Mouse (Mus musculus): ENCODE measurements around the gene Iqcn. TPM values are rescaled to one million over a fixed set of nuclear protein-coding genes. Genes with fewer than 3 reads are reported as not detected.
A peak's percentile ranks its signal among the peaks of the same experiment; 100 is the strongest.

Gene Iqcn
- polyA plus RNA-seq, 1 experiment from 2014 or later = not detected

GRCm38 (mm10) chr8:70715086-70715485 is 11.8 kb downstream of the Iqcn start:
- 55% methylated on average over 2 of the region's 2 CpGs for WGBS
- H3K9ac ChIP-seq (ENCODE audit: low read length) = no peak overlapping the region
- H3K4me1 ChIP-seq (ENCODE audit: control insufficient read depth, insufficient read depth, low read length) = no peaks in the 10 kb centered on the region

GRCm38 (mm10) chr8:70716521-70717400 is 13.5 kb downstream of the Iqcn start:
- Histone ChIP-seq H3K36me3 (ENCODE audit: control insufficient read depth, insufficient read depth, low read length) (no peaks in the 10 kb centered on the region), H3K4me2 (ENCODE audit: low read depth) (no peak overlapping the region), H3K4me3 (ENCODE audit: low read depth, low read length) (no peak overlapping the region), H3K9me3 (ENCODE audit: control insufficient read depth, low read length) (no peaks in the 10 kb centered on the region), H3K27ac (ENCODE audit: low read depth, low read length) (no peak overlapping the region), H3K9ac (ENCODE audit: low read length) (no peak overlapping the region), H3K4me1 (ENCODE audit: control insufficient read depth, insufficient read depth, low read length) (no peaks in the 10 kb centered on the region), H3K27me3 (ENCODE audit: control insufficient read depth, insufficient read depth, low read length) (no peaks in the 10 kb centered on the region)
- no peak for DNase-seq (ENCODE audit: low spot score)
- ATAC-seq (ENCODE audit: insufficient read depth, low FRiP score, low TSS enrichment) = no peak
- 85% methylated on average over 40 of the region's 40 CpGs for WGBS

More at GRCm38 (mm10) chr8:70715086-70715485, 11.8 kb downstream of the Iqcn start:
- Histone ChIP-seq H3K36me3 (ENCODE audit: control insufficient read depth, insufficient read depth, low read length) (no peaks in the 10 kb centered on the region), H3K4me2 (ENCODE audit: low read depth) (no peak overlapping the region), H3K27ac (ENCODE audit: low read depth, low read length) (no peak overlapping the region), H3K9me3 (ENCODE audit: control insufficient read depth, low read length) (no peaks in the 10 kb centered on the region), H3K4me3 (ENCODE audit: low read depth, low read length) (no peak overlapping the region), H3K27me3 (ENCODE audit: control insufficient read depth, insufficient read depth, low read length) (no peaks in the 10 kb centered on the region)
- ATAC-seq (ENCODE audit: insufficient read depth, low FRiP score, low TSS enrichment) (no peak), DNase-seq (ENCODE audit: low spot score) (no peak)

GRCm38 (mm10) chr8:70718297-70718696 is 15.0 kb downstream of the Iqcn start, which contains the start of gene Gm3336:
Gm3336 (plus strand) TSS chr8:70718543.
- H3K4me3 ChIP-seq (ENCODE audit: low read depth, low read length) = no peak within 1 kb of the TSS
- no peak within 1 kb of the TSS for H3K27ac ChIP-seq (ENCODE audit: low read depth, low read length)
- H3K27me3 ChIP-seq (ENCODE audit: control insufficient read depth, insufficient read depth, low read length) = no peaks in the 10 kb centered on the region
- H3K9ac ChIP-seq (ENCODE audit: low read length) = no peak within 1 kb of the TSS
- no peak within 1 kb of the TSS for H3K4me2 ChIP-seq (ENCODE audit: low read depth)
- WGBS = 1% methylated on average over 18 of the region's 19 CpGs
- DNase-seq (ENCODE audit: low spot score) (peak; percentile 54), ATAC-seq (ENCODE audit: insufficient read depth, low FRiP score, low TSS enrichment) (no peak)
- H3K36me3 ChIP-seq (ENCODE audit: control insufficient read depth, insufficient read depth, low read length) = no peaks in the 10 kb centered on the region
- H3K4me1 ChIP-seq (ENCODE audit: control insufficient read depth, insufficient read depth, low read length) = no peaks in the 10 kb centered on the region
- no peaks in the 10 kb centered on the region for H3K9me3 ChIP-seq (ENCODE audit: control insufficient read depth, low read length)

GRCm38 (mm10) chr8:70719796-70720270 is 16.6 kb downstream of the Iqcn start:
- no peaks in the 10 kb centered on the region for H3K36me3 ChIP-seq (ENCODE audit: control insufficient read depth, insufficient read depth, low read length)
- H3K4me3 ChIP-seq (ENCODE audit: low read depth, low read length) = no peak overlapping the region
- DNase-seq (ENCODE audit: low spot score) (no peak), ATAC-seq (ENCODE audit: insufficient read depth, low FRiP score, low TSS enrichment) (no peak)
- H3K9ac ChIP-seq (ENCODE audit: low read length) = no peak overlapping the region
- no peaks in the 10 kb centered on the region for H3K4me1 ChIP-seq (ENCODE audit: control insufficient read depth, insufficient read depth, low read length)
- no peaks in the 10 kb centered on the region for H3K27me3 ChIP-seq (ENCODE audit: control insufficient read depth, insufficient read depth, low read length)
- no peak overlapping the region for H3K27ac ChIP-seq (ENCODE audit: low read depth, low read length)
- no peak overlapping the region for H3K4me2 ChIP-seq (ENCODE audit: low read depth)
- H3K9me3 ChIP-seq (ENCODE audit: control insufficient read depth, low read length) = no peaks in the 10 kb centered on the region
- 67% methylated on average over 9 of the region's 9 CpGs for WGBS

- ATAC-seq (ENCODE audit: insufficient read depth, low FRiP score, low TSS enrichment) (0 out of 2 replicates have a peak, but pooled peaks have one; percentile 42), DNase-seq (ENCODE audit: low spot score) (peak; percentile 79)
- H3K27me3 ChIP-seq (ENCODE audit: control insufficient read depth, insufficient read depth, low read length) = no peaks in the 10 kb centered on the region
- H3K36me3 ChIP-seq (ENCODE audit: control insufficient read depth, insufficient read depth, low read length) = no peaks in the 10 kb centered on the region
- WGBS = 6% methylated on average over 3 of the region's 3 CpGs
- H3K4me3 ChIP-seq (ENCODE audit: low read depth, low read length) = no peak overlapping the region
- no peaks in the 10 kb centered on the region for H3K4me1 ChIP-seq (ENCODE audit: control insufficient read depth, insufficient read depth, low read length)
- H3K9ac ChIP-seq (ENCODE audit: low read length) = no peak overlapping the region
- H3K9me3 ChIP-seq (ENCODE audit: control insufficient read depth, low read length) = no peaks in the 10 kb centered on the region
- no peak overlapping the region for H3K27ac ChIP-seq (ENCODE audit: low read depth, low read length)
- no peak overlapping the region for H3K4me2 ChIP-seq (ENCODE audit: low read depth)
Measured at GRCm38 (mm10) chr8:70720739-70721138, 17.5 kb downstream of the Iqcn start.

GRCm38 (mm10) chr8:70721601-70722000 is 18.3 kb downstream of the Iqcn start:
- 82% methylated on average over 8 of the region's 8 CpGs for WGBS
- ATAC-seq (ENCODE audit: insufficient read depth, low FRiP score, low TSS enrichment) = no peak
- H3K27me3 ChIP-seq (ENCODE audit: control insufficient read depth, insufficient read depth, low read length) = 0 out of 2 replicates have a peak, but pooled peaks cover under 1% of the 10 kb centered on the region

GRCm38 (mm10) chr8:70723486-70724210 is 20.4 kb downstream of the Iqcn start, which contains the start of gene Pde4c:
Pde4c (plus strand) TSS chr8:70723720.
- no peak within 1 kb of the TSS for H3K4me3 ChIP-seq (ENCODE audit: low read depth, low read length)
- 56% methylated on average over 7 of the region's 7 CpGs for WGBS
- no peaks in the 10 kb centered on the region for H3K9me3 ChIP-seq (ENCODE audit: control insufficient read depth, low read length)
- no peak within 1 kb of the TSS for H3K4me2 ChIP-seq (ENCODE audit: low read depth)
- no peak within 1 kb of the TSS for H3K27ac ChIP-seq (ENCODE audit: low read depth, low read length)
- no peak for ATAC-seq (ENCODE audit: insufficient read depth, low FRiP score, low TSS enrichment)
- no peaks in the 10 kb centered on the region for H3K36me3 ChIP-seq (ENCODE audit: control insufficient read depth, insufficient read depth, low read length)
- no peak for DNase-seq (ENCODE audit: low spot score)
- no peak within 1 kb of the TSS for H3K9ac ChIP-seq (ENCODE audit: low read length)
- H3K4me1 ChIP-seq (ENCODE audit: control insufficient read depth, insufficient read depth, low read length) = no peaks in the 10 kb centered on the region
- peaks cover 4% of the 10 kb centered on the region for H3K27me3 ChIP-seq (ENCODE audit: control insufficient read depth, insufficient read depth, low read length)

More at GRCm38 (mm10) chr8:70721601-70722000, 18.3 kb downstream of the Iqcn start:
- Histone ChIP-seq H3K9me3 (ENCODE audit: control insufficient read depth, low read length) (no peaks in the 10 kb centered on the region), H3K36me3 (ENCODE audit: control insufficient read depth, insufficient read depth, low read length) (no peaks in the 10 kb centered on the region), H3K4me3 (ENCODE audit: low read depth, low read length) (no peak overlapping the region), H3K4me2 (ENCODE audit: low read depth) (no peak overlapping the region), H3K27ac (ENCODE audit: low read depth, low read length) (no peak overlapping the region), H3K4me1 (ENCODE audit: control insufficient read depth, insufficient read depth, low read length) (no peaks in the 10 kb centered on the region), H3K9ac (ENCODE audit: low read length) (no peak overlapping the region)
- no peak for DNase-seq (ENCODE audit: low spot score)

- WGBS = 80% methylated on average over 12 of the region's 12 CpGs
- H3K4me1 ChIP-seq (ENCODE audit: control insufficient read depth, insufficient read depth, low read length) = no peaks in the 10 kb centered on the region
- no peak overlapping the region for H3K27ac ChIP-seq (ENCODE audit: low read depth, low read length)
Measured at GRCm38 (mm10) chr8:70724216-70724615, 21.0 kb downstream of the Iqcn start.

More at GRCm38 (mm10) chr8:70724216-70724615, 21.0 kb downstream of the Iqcn start:
- no peak for DNase-seq (ENCODE audit: low spot score)
- no peak overlapping the region for H3K9ac ChIP-seq (ENCODE audit: low read length)
- peaks cover 10% of the 10 kb centered on the region for H3K27me3 ChIP-seq (ENCODE audit: control insufficient read depth, insufficient read depth, low read length)
- H3K4me2 ChIP-seq (ENCODE audit: low read depth) = no peak overlapping the region
- no peak overlapping the region for H3K4me3 ChIP-seq (ENCODE audit: low read depth, low read length)
- no peaks in the 10 kb centered on the region for H3K9me3 ChIP-seq (ENCODE audit: control insufficient read depth, low read length)
- no peak for ATAC-seq (ENCODE audit: insufficient read depth, low FRiP score, low TSS enrichment)
- H3K36me3 ChIP-seq (ENCODE audit: control insufficient read depth, insufficient read depth, low read length) = no peaks in the 10 kb centered on the region
